Mouse (Mus musculus) forebrain, embryonic 10.5 days (tissue): ENCODE data around the gene Vwc2. TPM values are rescaled to one million over a fixed set of nuclear protein-coding genes. Genes with fewer than 3 reads are reported as not detected.
A peak's percentile ranks its signal among the peaks of the same experiment; 100 is the strongest.

Experiments
- DNase-seq: peaks from one replicate; pipeline ENCODE4 v3.0.0-alpha.2; 2017; ENCODE audit warnings: low spot score; ENCODE audit errors: extremely low spot score
- H3K27ac ChIP-seq: fragments of 300-500 bp; sonication (generic); 2 replicates; pipeline ENCODE4 v1.5.1; 2016; ENCODE audit warnings: mild to moderate bottlenecking
- H3K27me3 ChIP-seq: fragments of 300-500 bp; sonication (generic); 2 replicates; pipeline ENCODE4 v1.6.1; 2016; ENCODE audit warnings: mild to moderate bottlenecking; ENCODE audit not compliant: poor library complexity, severe bottlenecking
- H3K36me3 ChIP-seq: fragments of 300-500 bp; sonication (generic); replicated peaks from 2 replicates; pipeline ENCODE4 v1.6.1; 2016; ENCODE audit warnings: mild to moderate bottlenecking, moderate library complexity
- H3K4me1 ChIP-seq: fragments of 300-500 bp; sonication (generic); 2 replicates; pipeline ENCODE4 v1.6.1; 2016
- H3K4me3 ChIP-seq: fragments of 300-500 bp; sonication (generic); 2 replicates; pipeline ENCODE4 v1.5.1; 2016; ENCODE audit warnings: mild to moderate bottlenecking, moderate library complexity
- H3K9me3 ChIP-seq: fragments of 300-500 bp; sonication (generic); 2 replicates; pipeline ENCODE4 v1.6.1; 2016; ENCODE audit warnings: mild to moderate bottlenecking, moderate library complexity
- WGBS: fragments of 180-500 bp; shearing (Covaris S2); methylation state at CpG from one replicate; pipeline ENCODE4 v1.1.7; 2016; 5-methylcytosine and 5-hydroxymethylcytosine counted together
- polyA plus RNA-seq: library from polyadenylated mRNA; unstranded; fragments of >200 nt; fragmentation: Nextera tagmentation; extraction: Ambion mirVana; gene quantifications from 2 replicates; pipeline ENCODE4 v1.2.1, GENCODE M21; 2016

The Vwc2 gene
- 2.9 and 3.7 TPM in 2 replicates for polyA plus RNA-seq

GRCm38 (mm10) chr11:11113576-11114233 is at the start of gene Vwc2:
Vwc2 (plus strand) TSS chr11:11114223.
- Histone ChIP-seq H3K36me3 (no peaks in the 10 kb centered on the region), H3K27me3 (peaks cover 65% of the 10 kb centered on the region), H3K4me3 (peak within 1 kb of the TSS; percentile 69), H3K4me1 (peaks cover 35% of the 10 kb centered on the region), H3K27ac (peak within 1 kb of the TSS; percentile 20; the same call in 1 of the 2 replicates), H3K9me3 (peaks cover 4% of the 10 kb centered on the region)
- peak; percentile 43 for DNase-seq
- under 1% methylated on average over 26 of the region's 28 CpGs for WGBS

GRCm38 (mm10) chr11:11088162-11088756 is 25.8 kb upstream of the Vwc2 start:
- H3K36me3 ChIP-seq, result no peaks in the 10 kb centered on the region
- DNase-seq, result peak; percentile 46
- H3K4me1 ChIP-seq, result peaks cover 13% of the 10 kb centered on the region
- 34% methylated on average over 1 of the region's 1 CpGs for WGBS
- no peak overlapping the region for H3K4me3 ChIP-seq
- no peaks in the 10 kb centered on the region for H3K9me3 ChIP-seq
- no peaks in the 10 kb centered on the region for H3K27me3 ChIP-seq
- no peak overlapping the region for H3K27ac ChIP-seq

DNA sequence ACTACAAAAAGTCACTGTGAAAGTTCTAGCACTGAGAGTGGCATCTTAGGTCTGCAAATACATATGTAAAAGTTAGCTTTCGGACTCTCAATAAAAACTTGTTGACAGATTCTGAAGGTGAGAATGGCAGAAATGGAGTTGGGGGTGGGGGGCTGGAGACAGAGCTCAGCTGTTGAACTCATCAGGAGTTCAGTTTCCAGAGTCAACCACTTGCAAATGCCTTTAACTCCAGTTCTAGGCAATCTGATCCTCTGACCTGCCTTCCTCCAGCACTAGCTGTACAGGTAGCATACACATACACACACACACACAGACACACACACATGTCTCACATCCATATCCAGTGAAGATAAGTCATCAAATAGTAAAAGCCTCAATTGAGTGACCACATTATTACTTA is 16.4 kb upstream of the Vwc2 start:
- Histone ChIP-seq H3K4me3 (no peak overlapping the region), H3K4me1 (peaks cover 9% of the 10 kb centered on the region), H3K9me3 (no peaks in the 10 kb centered on the region), H3K27me3 (no peaks in the 10 kb centered on the region), H3K27ac (no peak overlapping the region), H3K36me3 (no peaks in the 10 kb centered on the region)
- DNase-seq, result no peak
- WGBS, result 88% methylated on average over 1 of the region's 1 CpGs

DNA sequence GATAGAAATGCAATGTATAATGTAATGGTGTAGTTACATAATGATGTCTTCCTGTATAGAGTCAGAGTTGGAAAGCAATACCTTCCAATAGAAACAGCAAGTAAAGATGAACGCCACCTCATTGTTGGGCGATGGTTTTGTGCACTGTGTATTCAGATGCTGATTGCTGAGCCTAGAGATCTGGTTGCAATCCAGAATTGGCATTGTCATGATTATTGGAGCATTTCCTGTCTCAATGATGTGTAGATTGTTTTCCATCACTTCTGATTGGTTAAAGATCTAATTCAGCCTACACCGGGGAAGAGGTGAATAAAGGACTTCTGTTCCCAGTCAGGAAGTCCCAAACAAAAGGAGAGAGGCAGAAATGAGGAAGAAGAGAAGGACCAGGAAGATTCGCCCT is 15.7 kb upstream of the Vwc2 start:
- WGBS, result 74% methylated on average over 4 of the region's 4 CpGs

DNA sequence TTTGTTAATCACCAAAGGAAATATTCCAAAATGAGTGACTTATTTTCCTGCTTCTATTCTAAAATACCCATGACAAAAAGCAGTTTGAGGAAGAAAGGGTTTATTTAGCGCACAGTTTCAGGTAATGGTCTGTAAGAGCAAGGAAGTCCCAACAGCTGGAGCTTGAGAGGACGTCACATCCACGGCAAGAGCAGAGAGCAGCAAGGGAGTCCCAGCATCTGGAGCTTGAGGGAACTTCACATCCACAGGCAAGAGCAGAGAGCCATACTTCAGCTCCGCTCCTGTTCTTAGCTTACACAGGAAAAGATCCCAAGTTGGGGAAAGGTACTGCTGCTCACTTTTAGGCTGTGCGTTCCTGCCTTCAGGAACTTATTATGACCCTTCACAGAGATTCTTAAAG is 15.0 kb upstream of the Vwc2 start:
- 87% methylated on average over 5 of the region's 5 CpGs for WGBS
- DNase-seq, result no peak
- H3K27me3 ChIP-seq, result no peaks in the 10 kb centered on the region
- no peak overlapping the region for H3K4me3 ChIP-seq
- no peaks in the 10 kb centered on the region for H3K9me3 ChIP-seq
- no peaks in the 10 kb centered on the region for H3K36me3 ChIP-seq
- H3K4me1 ChIP-seq, result peaks cover 11% of the 10 kb centered on the region
- H3K27ac ChIP-seq, result no peak overlapping the region

More for the DNA sequence above, 15.7 kb upstream of the Vwc2 start:
- Histone ChIP-seq H3K4me3 (no peak overlapping the region), H3K9me3 (no peaks in the 10 kb centered on the region), H3K27ac (no peak overlapping the region), H3K4me1 (peaks cover 11% of the 10 kb centered on the region), H3K27me3 (no peaks in the 10 kb centered on the region), H3K36me3 (no peaks in the 10 kb centered on the region)
- DNase-seq, result no peak

- WGBS, result 63% methylated on average over 1 of the region's 1 CpGs
Observed at GRCm38 (mm10) chr11:11102182-11102581, 11.8 kb upstream of the Vwc2 start.

DNA sequence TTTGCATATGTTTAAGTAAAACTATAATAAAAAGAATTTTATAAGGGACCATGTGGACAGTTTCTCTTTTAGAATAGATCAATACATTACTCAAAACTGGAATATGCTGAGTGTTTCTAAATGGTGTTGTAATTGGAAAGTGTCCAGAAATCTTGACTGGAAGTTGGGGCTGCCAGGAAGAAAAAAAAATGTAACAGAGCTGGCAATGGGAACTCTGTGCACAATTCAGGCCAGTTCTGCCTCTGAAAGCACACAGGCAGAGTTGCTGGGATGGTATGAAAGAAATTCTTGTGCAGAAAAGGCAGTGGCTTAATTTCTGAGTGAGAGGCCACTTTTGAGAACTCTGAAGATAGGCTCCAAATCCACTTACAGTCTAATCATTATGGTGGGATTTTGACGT is 11.4 kb upstream of the Vwc2 start:
- Histone ChIP-seq H3K4me3 (no peak overlapping the region), H3K36me3 (no peaks in the 10 kb centered on the region), H3K9me3 (no peaks in the 10 kb centered on the region), H3K27ac (no peak overlapping the region), H3K4me1 (peaks cover 11% of the 10 kb centered on the region), H3K27me3 (no peaks in the 10 kb centered on the region)
- no peak for DNase-seq
- 50% methylated on average over 1 of the region's 1 CpGs for WGBS

More at GRCm38 (mm10) chr11:11102182-11102581, 11.8 kb upstream of the Vwc2 start:
- H3K9me3 ChIP-seq, result no peaks in the 10 kb centered on the region
- no peak overlapping the region for H3K4me3 ChIP-seq
- H3K27me3 ChIP-seq, result no peaks in the 10 kb centered on the region
- H3K36me3 ChIP-seq, result no peaks in the 10 kb centered on the region
- no peak for DNase-seq
- peaks cover 11% of the 10 kb centered on the region for H3K4me1 ChIP-seq
- H3K27ac ChIP-seq, result no peak overlapping the region

- no peak for DNase-seq
- Histone ChIP-seq H3K27ac (no peak overlapping the region), H3K9me3 (peaks cover 4% of the 10 kb centered on the region), H3K36me3 (no peaks in the 10 kb centered on the region), H3K27me3 (peaks cover 17% of the 10 kb centered on the region), H3K4me1 (peaks cover 6% of the 10 kb centered on the region), H3K4me3 (no peak overlapping the region)
- 73% methylated on average over 3 of the region's 3 CpGs for WGBS
Observed at GRCm38 (mm10) chr11:11108922-11109321, 5.1 kb upstream of the Vwc2 start.

- peak overlapping the region; percentile 15; the same call in 1 of the 2 replicates for H3K27ac ChIP-seq
- H3K27me3 ChIP-seq, result peaks cover 72% of the 10 kb centered on the region
- DNase-seq, result peak; percentile 25
- peaks cover 4% of the 10 kb centered on the region for H3K9me3 ChIP-seq
- no peaks in the 10 kb centered on the region for H3K36me3 ChIP-seq
- H3K4me1 ChIP-seq, result peaks cover 35% of the 10 kb centered on the region
- H3K4me3 ChIP-seq, result peak overlapping the region; percentile 69
- WGBS, result under 1% methylated on average over 34 of the region's 34 CpGs
Observed at GRCm38 (mm10) chr11:11114234-11115030, 409 bp downstream of the Vwc2 start.

GRCm38 (mm10) chr11:11115031-11115647 is 1.1 kb downstream of the Vwc2 start:
- H3K27me3 ChIP-seq, result peaks cover 79% of the 10 kb centered on the region

GRCm38 (mm10) chr11:11115648-11116590 is 1.9 kb downstream of the Vwc2 start:
- no peaks in the 10 kb centered on the region for H3K36me3 ChIP-seq
- peaks cover 83% of the 10 kb centered on the region for H3K27me3 ChIP-seq
- peaks cover 4% of the 10 kb centered on the region for H3K9me3 ChIP-seq
- peaks cover 35% of the 10 kb centered on the region for H3K4me1 ChIP-seq
- peak; percentile 62 for DNase-seq
- H3K4me3 ChIP-seq, result peak overlapping the region; percentile 69
- under 1% methylated on average over 80 of the region's 93 CpGs for WGBS
- peak overlapping the region; percentile 83 for H3K27ac ChIP-seq

More at GRCm38 (mm10) chr11:11115031-11115647, 1.1 kb downstream of the Vwc2 start:
- H3K27ac ChIP-seq, result peak overlapping the region; percentile 83
- H3K4me1 ChIP-seq, result peaks cover 35% of the 10 kb centered on the region
- H3K4me3 ChIP-seq, result peak overlapping the region; percentile 69
- DNase-seq, result no peak
- no peaks in the 10 kb centered on the region for H3K36me3 ChIP-seq
- H3K9me3 ChIP-seq, result peaks cover 4% of the 10 kb centered on the region
- WGBS, result under 1% methylated on average over 17 of the region's 17 CpGs
